In the genomic region with DNA sequence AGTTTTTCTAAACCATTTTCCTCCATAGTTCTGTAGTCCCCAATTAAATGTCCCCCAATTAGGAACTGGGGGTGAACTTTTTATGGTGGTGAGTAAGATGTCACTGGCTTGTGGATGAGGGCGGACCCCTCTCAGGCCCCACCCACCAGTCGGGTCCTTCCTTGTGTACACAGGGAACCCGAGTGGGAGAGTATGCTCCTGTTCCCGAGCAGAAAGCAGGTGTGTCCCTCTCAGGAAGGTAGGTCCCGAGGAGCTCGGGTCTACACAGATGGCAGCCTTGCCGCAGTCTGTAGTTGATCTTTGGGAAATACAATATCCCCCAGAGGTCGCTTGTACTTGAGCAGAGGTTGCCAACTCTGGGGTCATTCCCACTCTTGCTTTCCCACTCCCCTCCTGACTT, we compare ENCODE assay signal across 11 mouse cellular contexts. TPM values are rescaled to one million over a fixed set of nuclear protein-coding genes. Genes with fewer than 3 reads are reported as not detected.
DNase-seq lines count a peak whose midpoint lies in the region; ATAC-seq and TF ChIP-seq lines count a peak whose summit lies in the region.
"Had no signal": no experiment of that assay in that cellular context is flagged by ENCODE, and none has a peak within 500 bp of the region (broad histone marks: within the 10 kb centered on the region; RNA-seq: fewer than 3 reads in every experiment).

No protein-coding gene starts in this region.

- peaks cover 14% of the 10 kb centered on the region for H3K36me3 ChIP-seq in hindbrain, embryonic 11.5 days (ENCODE audit: control insufficient read depth, insufficient read depth, low read length)
- H3K36me3 ChIP-seq in hindbrain, postnatal 0 days (ENCODE audit: insufficient read depth, low read length): peaks cover 22% of the 10 kb centered on the region
- peaks cover 98% of the 10 kb centered on the region for H3K36me3 ChIP-seq in erythroblast, embryonic 14.5 days (ENCODE audit: control insufficient read depth)
- peaks cover 85% of the 10 kb centered on the region for H3K36me3 ChIP-seq in liver, embryonic 13.5 days

- no peak for ATAC-seq in hindbrain, embryonic 11.5 days (ENCODE audit: low FRiP score)
- ATAC-seq in hindbrain, postnatal 0 days: no peak
- 0 out of 2 replicates have a peak, but pooled peaks have one; percentile 14 for ATAC-seq in liver, embryonic 13.5 days (ENCODE audit: low read depth)

- H3K9ac ChIP-seq in hindbrain, embryonic 11.5 days (ENCODE audit: low read depth, low read length): no peak overlapping the region
- no peak overlapping the region for H3K9ac ChIP-seq in hindbrain, postnatal 0 days (replicated peaks; ENCODE audit: low read length)
- H3K9ac ChIP-seq in liver, embryonic 13.5 days: peak overlapping the region; percentile 95

- TF ChIP-seq CTCF in hindbrain, postnatal 0 days (IDR thresholded peaks at IDR 0.05; ENCODE audit: low read depth): no peak

- no peaks in the 10 kb centered on the region for H3K27me3 ChIP-seq in hindbrain, embryonic 11.5 days (ENCODE audit: control insufficient read depth, insufficient read depth, low read length)
- no peaks in the 10 kb centered on the region for H3K27me3 ChIP-seq in hindbrain, postnatal 0 days (ENCODE audit: insufficient read depth, low read length)
- no peaks in the 10 kb centered on the region for H3K27me3 ChIP-seq in erythroblast, embryonic 14.5 days (ENCODE audit: control insufficient read depth)
- H3K27me3 ChIP-seq in liver, embryonic 13.5 days: no peaks in the 10 kb centered on the region
- H3K27me3 ChIP-seq: limb, embryonic 13.5 days had no signal

- no peaks in the 10 kb centered on the region for H3K9me3 ChIP-seq in hindbrain, embryonic 11.5 days (ENCODE audit: control insufficient read depth, low read length)
- no peaks in the 10 kb centered on the region for H3K9me3 ChIP-seq in hindbrain, postnatal 0 days (ENCODE audit: low read length)
- H3K9me3 ChIP-seq in erythroblast, embryonic 14.5 days (ENCODE audit: control insufficient read depth, low read length): no peaks in the 10 kb centered on the region
- H3K9me3 ChIP-seq in liver, embryonic 13.5 days (replicated peaks): no peaks in the 10 kb centered on the region
- H3K9me3 ChIP-seq: limb, embryonic 13.5 days had no signal

- H3K4me2 ChIP-seq in hindbrain, embryonic 11.5 days (replicated peaks; ENCODE audit: low read depth, low read length): no peak overlapping the region
- H3K4me2 ChIP-seq in hindbrain, postnatal 0 days (ENCODE audit: low read depth, low read length): no peak overlapping the region
- H3K4me2 ChIP-seq in liver, embryonic 13.5 days: peak overlapping the region; percentile 66
- H3K4me2 ChIP-seq: limb, embryonic 13.5 days had no signal

- H3K27ac ChIP-seq in hindbrain, embryonic 11.5 days (ENCODE audit: low read depth, low read length): 0 out of 2 replicates have a peak overlapping the region, but pooled peaks have one; percentile 3
- H3K27ac ChIP-seq in hindbrain, postnatal 0 days: no peak overlapping the region
- peak overlapping the region; percentile 98 for H3K27ac ChIP-seq in liver, embryonic 13.5 days
- H3K27ac ChIP-seq: limb, embryonic 13.5 days had no signal

- no peaks in the 10 kb centered on the region for H3K4me1 ChIP-seq in hindbrain, embryonic 11.5 days (replicated peaks; ENCODE audit: control insufficient read depth, insufficient read depth, low read length)
- H3K4me1 ChIP-seq in hindbrain, postnatal 0 days (ENCODE audit: insufficient read depth, low read length): no peaks in the 10 kb centered on the region; the same call in 1 of the 2 replicates
- H3K4me1 ChIP-seq in erythroblast, embryonic 14.5 days (ENCODE audit: control insufficient read depth): peaks cover 98% of the 10 kb centered on the region
- peaks cover 100% of the 10 kb centered on the region for H3K4me1 ChIP-seq in liver, embryonic 13.5 days (replicated peaks)

- H3K4me3 ChIP-seq in hindbrain, embryonic 11.5 days (ENCODE audit: low read depth, low read length): no peak overlapping the region
- no peak overlapping the region for H3K4me3 ChIP-seq in hindbrain, postnatal 0 days (ENCODE audit: low read length)
- peak overlapping the region; percentile 56 for H3K4me3 ChIP-seq in erythroblast, embryonic 14.5 days (replicated peaks)
- H3K4me3 ChIP-seq in liver, embryonic 13.5 days (replicated peaks): peak overlapping the region; percentile 35
- H3K4me3 ChIP-seq: limb, embryonic 13.5 days had no signal

- DNase-seq in cerebellum, adult 11-12 months: peak; percentile 46
- DNase-seq in cerebellum, postnatal 10 days: no peak
- no peak for DNase-seq in hindbrain, embryonic 11.5 days (ENCODE audit: low spot score)
- DNase-seq in hindbrain, postnatal 0 days (ENCODE audit: low spot score): no peak
- peak; percentile 53 for DNase-seq in liver, embryonic 13.5 days
- DNase-seq in adipocyte (ENCODE audit: low spot score): no peak
- DNase-seq in gastrocnemius, postnatal 25 days: no peak
- DNase-seq: adrenal gland, postnatal 14 days; cerebellum, adult 8-10 months had no signal

- WGBS in hindbrain, embryonic 11.5 days: 81% methylated on average over 8 of the region's 8 CpGs
- WGBS in hindbrain, postnatal 0 days: 88% methylated on average over 8 of the region's 8 CpGs
- WGBS in liver, embryonic 13.5 days (ENCODE audit: insufficient replicate concordance): 15% methylated on average over 8 of the region's 8 CpGs

RNA-seq across cellular contexts. Expression of a gene that starts 8.7 kb away (rescaled TPM):
- polyA plus RNA-seq in hindbrain, embryonic 11.5 days (2014; fragmentation: Nextera tagmentation; extraction: Ambion mirVana): 62.6 and 67.4 TPM in 2 replicates
- 127 and 135 TPM in 2 replicates for total RNA-seq in hindbrain, postnatal 0 days (2014; rRNA removed)
- polyA plus RNA-seq in hindbrain, postnatal 0 days (2015; fragmentation: Nextera tagmentation; extraction: Ambion mirVana): 76.5 and 77.5 TPM in 2 replicates
- 31.6 and 32.9 TPM in 2 replicates for polyA plus RNA-seq in erythroblast, embryonic 14.5 days (2012)
- polyA plus RNA-seq in liver, embryonic 13.5 days (2015; fragmentation: Nextera tagmentation; extraction: Ambion mirVana): 68.8 and 72.6 TPM in 2 replicates
- 10 to 100 TPM; 33.1 to 34.3 TPM for total RNA-seq in gastrocnemius, postnatal 25 days (2021)

RNA-seq across cellular contexts. Expression of a gene that starts 21.0 kb away (rescaled TPM):
- 0.50 and 0.82 TPM in 2 replicates for polyA plus RNA-seq in hindbrain, embryonic 11.5 days (2014; fragmentation: Nextera tagmentation; extraction: Ambion mirVana)
- total RNA-seq in hindbrain, postnatal 0 days (2014; rRNA removed): 3.1 and 6.0 TPM in 2 replicates
- polyA plus RNA-seq in hindbrain, postnatal 0 days (2015; fragmentation: Nextera tagmentation; extraction: Ambion mirVana): 0.29 and 0.33 TPM in 2 replicates
- 0.62 and 0.69 TPM in 2 replicates for polyA plus RNA-seq in erythroblast, embryonic 14.5 days (2012)
- 0.14 and 0.16 TPM in 2 replicates for polyA plus RNA-seq in liver, embryonic 13.5 days (2015; fragmentation: Nextera tagmentation; extraction: Ambion mirVana)
- 1 to 10 TPM; 4.0 to 5.1 TPM for total RNA-seq in gastrocnemius, postnatal 25 days (2021)

RNA-seq across cellular contexts. Expression of a gene that starts 43.8 kb away (rescaled TPM):
- 7.0 and 8.1 TPM in 2 replicates for polyA plus RNA-seq in hindbrain, embryonic 11.5 days (2014; fragmentation: Nextera tagmentation; extraction: Ambion mirVana)
- 38.7 and 43.4 TPM in 2 replicates for total RNA-seq in hindbrain, postnatal 0 days (2014; rRNA removed)
- 7.6 and 8.9 TPM in 2 replicates for polyA plus RNA-seq in hindbrain, postnatal 0 days (2015; fragmentation: Nextera tagmentation; extraction: Ambion mirVana)
- 5.6 and 6.0 TPM in 2 replicates for polyA plus RNA-seq in erythroblast, embryonic 14.5 days (2012)
- 4.1 and 4.8 TPM in 2 replicates for polyA plus RNA-seq in liver, embryonic 13.5 days (2015; fragmentation: Nextera tagmentation; extraction: Ambion mirVana)
- 10 to 100 TPM; 15.3 to 16.7 TPM for total RNA-seq in gastrocnemius, postnatal 25 days (2021)

RNA-seq across cellular contexts. Expression of a gene that starts 49.6 kb away (rescaled TPM):
- 43.0 and 51.3 TPM in 2 replicates for polyA plus RNA-seq in hindbrain, embryonic 11.5 days (2014; fragmentation: Nextera tagmentation; extraction: Ambion mirVana)
- 69.6 and 93.4 TPM in 2 replicates for total RNA-seq in hindbrain, postnatal 0 days (2014; rRNA removed)
- polyA plus RNA-seq in hindbrain, postnatal 0 days (2015; fragmentation: Nextera tagmentation; extraction: Ambion mirVana): 57.8 and 59.5 TPM in 2 replicates
- 6.4 and 8.3 TPM in 2 replicates for polyA plus RNA-seq in erythroblast, embryonic 14.5 days (2012)
- polyA plus RNA-seq in liver, embryonic 13.5 days (2015; fragmentation: Nextera tagmentation; extraction: Ambion mirVana): 26.3 and 29.9 TPM in 2 replicates
- total RNA-seq in gastrocnemius, postnatal 25 days (2021): 1 to 10 TPM; 5.0 to 7.0 TPM

RNA-seq across cellular contexts. Expression of a gene that starts 49.6 kb away (rescaled TPM):
- polyA plus RNA-seq in hindbrain, embryonic 11.5 days (2014; fragmentation: Nextera tagmentation; extraction: Ambion mirVana): 42.1 and 46.8 TPM in 2 replicates
- 272 and 321 TPM in 2 replicates for total RNA-seq in hindbrain, postnatal 0 days (2014; rRNA removed)
- 149 and 160 TPM in 2 replicates for polyA plus RNA-seq in hindbrain, postnatal 0 days (2015; fragmentation: Nextera tagmentation; extraction: Ambion mirVana)
- 2.8 and 3.0 TPM in 2 replicates for polyA plus RNA-seq in erythroblast, embryonic 14.5 days (2012)
- polyA plus RNA-seq in liver, embryonic 13.5 days (2015; fragmentation: Nextera tagmentation; extraction: Ambion mirVana): 3.5 and 4.9 TPM in 2 replicates
- total RNA-seq in gastrocnemius, postnatal 25 days (2021): 10 to 100 TPM; 28.8 to 32.5 TPM

Comparison
In these comparisons a context has a peak if more than half of its experiments do, and no peak if none do; other contexts are left out.
1. DNase-seq: peak in cerebellum, adult 11-12 months (single experiment) and liver, embryonic 13.5 days (single experiment); none in cerebellum, postnatal 10 days (0 of 2), hindbrain, embryonic 11.5 days (single experiment), hindbrain, postnatal 0 days (single experiment), adipocyte (single experiment) and gastrocnemius, postnatal 25 days (single experiment).
2. H3K4me3 ChIP-seq: peak in erythroblast, embryonic 14.5 days (single experiment) and liver, embryonic 13.5 days (single experiment); none in hindbrain, embryonic 11.5 days (single experiment) and hindbrain, postnatal 0 days (single experiment).